Mouse (Mus musculus) ovary, postnatal 10 days (tissue): ENCODE measurements around the gene Med23.

Experiments used
- DNase-seq: peaks from one replicate; pipeline ENCODE4 v3.0.0; 2022; ENCODE audit warnings: low spot score

Gene Med23

DNA sequence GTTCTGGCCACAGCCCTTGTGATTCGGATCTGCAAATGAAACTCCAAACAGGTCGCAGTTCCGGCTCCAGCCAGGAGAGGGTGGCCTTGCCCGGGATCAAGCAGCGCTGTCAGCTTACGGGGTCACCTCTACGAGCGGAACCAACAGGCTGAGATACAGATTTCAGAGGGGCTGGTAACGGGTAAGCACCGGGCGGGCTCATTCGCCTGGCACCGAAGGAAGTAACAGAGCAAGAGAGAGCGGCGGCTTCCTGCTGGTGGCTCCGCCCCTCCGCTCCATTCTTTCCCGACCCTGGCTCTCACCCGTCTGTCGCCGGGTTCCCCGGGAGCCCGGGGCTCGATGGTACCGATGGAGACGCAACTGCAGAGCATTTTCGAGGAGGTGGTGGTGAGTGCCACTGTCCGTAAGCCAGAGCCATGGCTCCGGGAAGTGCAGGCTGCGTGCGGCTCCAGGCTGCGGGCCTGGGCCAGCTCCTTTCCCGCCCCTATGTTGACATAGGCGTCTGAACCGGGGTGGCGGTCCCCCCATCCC lies at the start of gene Med23:
Gene Med23, plus strand, starts transcription at position 227 of the 531 bp plus-strand sequence.
- peak; percentile 98 for DNase-seq

DNA sequence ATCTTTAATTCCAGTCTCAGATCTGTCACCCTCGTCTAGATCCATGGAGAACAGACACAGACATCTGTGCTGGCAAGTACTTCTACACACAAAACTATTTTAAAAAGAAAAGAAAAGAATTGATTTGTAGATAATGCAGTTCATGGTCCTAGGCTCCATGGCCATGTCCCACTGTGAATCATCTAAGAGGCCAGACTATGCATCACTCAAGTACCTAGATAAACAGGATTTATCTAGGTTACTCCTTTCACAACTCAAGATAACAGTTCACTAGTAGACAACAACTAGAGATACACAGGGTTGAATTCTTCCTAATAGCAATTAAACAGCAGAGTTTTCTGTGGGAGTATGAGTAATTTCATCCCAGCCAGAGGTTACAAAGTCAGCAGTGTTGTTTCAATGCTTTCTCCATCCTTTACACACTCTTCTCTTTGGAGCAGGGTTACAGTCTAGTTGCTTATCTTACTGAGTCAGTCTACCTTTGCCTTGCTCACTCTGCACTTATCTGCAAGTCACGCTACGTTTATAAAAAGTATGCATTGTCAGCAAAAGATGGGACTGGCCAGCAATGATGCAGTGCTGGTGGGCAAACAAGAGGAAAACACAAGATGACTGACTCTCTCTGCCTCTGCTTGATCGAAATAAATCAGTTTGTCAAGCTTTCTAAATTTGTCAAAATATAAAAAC lies 47.7 kb upstream of the Med23 start:
- DNase-seq, result no peak

DNA sequence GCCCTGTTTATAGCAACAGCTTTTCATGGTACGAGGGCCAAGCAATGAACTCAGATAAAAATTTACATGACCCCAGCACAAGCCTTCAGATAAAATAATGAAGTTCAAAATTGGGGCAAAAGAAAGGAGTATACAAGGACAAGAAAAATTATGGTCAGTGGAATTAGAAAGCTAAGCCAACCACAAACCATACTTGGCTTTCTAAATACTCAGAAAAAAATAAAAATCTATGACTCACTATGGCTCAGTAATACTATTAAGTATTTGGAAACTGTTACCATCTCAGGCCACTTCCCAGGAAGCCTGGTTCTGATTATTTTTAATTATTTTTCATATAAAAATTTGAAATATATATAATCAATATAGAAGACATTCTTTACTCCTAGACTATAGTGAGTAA lies 46.9 kb upstream of the Med23 start:
- DNase-seq, result no peak

- no peak for DNase-seq
Measured at GRCm38 (mm10) chr10:24823265-24823664, 46.5 kb upstream of the Med23 start.

DNA sequence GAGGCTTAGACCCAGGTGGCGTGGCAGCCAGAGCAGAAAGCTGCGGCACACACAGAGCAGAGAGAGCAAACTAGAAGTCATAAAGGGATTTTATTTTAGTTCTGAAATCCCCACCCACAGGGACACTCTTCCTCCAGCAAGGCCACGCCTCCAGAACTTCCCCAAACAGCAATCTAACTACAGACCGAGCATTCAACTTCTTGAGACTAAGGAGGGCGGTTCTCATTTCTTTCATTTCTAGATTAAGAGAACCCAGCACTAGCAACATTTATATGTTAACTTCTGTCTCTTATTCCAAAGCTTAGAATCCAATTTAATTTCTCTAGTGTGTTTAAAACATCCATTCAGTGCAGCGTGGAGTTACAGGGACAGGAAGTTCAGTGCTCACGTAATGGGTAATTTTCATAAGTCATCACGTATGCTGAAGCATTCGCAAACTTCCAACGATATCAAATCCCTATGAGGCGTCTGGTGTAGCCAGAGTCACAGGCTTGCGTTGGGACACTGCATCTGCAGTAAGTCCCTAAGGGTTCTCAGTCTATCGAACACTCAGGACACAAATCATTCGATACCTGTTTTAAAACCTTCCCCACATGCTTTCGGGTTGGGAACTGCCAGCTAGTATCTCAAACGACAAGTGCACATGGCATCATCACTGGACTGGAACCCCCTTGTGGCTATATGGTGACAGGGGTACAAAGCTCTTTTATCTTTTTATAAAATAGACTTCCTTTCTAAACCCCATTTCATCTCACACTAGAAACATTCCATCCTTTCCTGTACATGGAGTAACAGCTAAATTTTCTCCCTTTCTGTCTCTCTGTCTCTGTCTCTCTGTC lies 45.9 kb upstream of the Med23 start:
- no peak for DNase-seq

- DNase-seq, result no peak
Measured at GRCm38 (mm10) chr10:24824621-24825020, 45.2 kb upstream of the Med23 start.

- DNase-seq, result no peak
Measured at GRCm38 (mm10) chr10:24825456-24826081, 44.2 kb upstream of the Med23 start.

GRCm38 (mm10) chr10:24826130-24826529 lies 43.7 kb upstream of the Med23 start:
- no peak for DNase-seq

- DNase-seq, result no peak
Measured at GRCm38 (mm10) chr10:24828136-24828535, 41.6 kb upstream of the Med23 start.

GRCm38 (mm10) chr10:24830448-24830847 lies 39.3 kb upstream of the Med23 start:
- DNase-seq, result no peak

DNA sequence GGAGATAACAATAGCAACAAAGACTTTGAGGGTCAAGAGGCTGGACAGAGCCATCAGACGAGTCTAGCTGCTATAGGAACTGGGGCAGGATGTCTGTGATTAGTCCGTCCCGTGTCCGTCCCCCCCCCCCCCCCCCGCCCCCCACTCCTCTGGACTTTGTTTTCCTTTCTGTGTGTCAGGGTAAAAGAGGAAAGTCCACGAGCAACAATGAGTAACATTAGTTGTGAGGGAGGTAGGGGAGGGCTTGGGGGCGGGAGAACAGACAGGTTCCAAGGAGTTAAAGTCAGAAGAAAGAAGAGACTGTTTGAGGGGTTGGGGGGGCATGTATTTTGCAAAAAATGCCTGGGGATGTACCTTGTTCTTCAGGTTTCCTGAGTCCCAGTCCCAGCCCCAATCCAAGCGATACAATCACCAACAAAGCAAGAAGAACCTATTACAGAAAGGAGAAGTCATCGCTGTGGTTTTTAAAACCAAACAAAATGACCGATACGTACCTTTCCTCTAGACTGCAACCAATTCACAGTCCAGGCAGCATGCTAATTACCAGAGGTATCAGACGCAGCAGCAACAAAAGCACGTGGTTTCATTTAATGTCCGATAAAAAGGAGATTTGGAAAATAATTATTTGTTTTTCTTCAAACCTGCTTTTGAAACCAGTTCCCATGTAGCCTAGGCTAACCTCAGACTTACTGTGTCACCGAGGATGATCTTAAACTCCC lies 38.2 kb upstream of the Med23 start:
- DNase-seq, result no peak

DNA sequence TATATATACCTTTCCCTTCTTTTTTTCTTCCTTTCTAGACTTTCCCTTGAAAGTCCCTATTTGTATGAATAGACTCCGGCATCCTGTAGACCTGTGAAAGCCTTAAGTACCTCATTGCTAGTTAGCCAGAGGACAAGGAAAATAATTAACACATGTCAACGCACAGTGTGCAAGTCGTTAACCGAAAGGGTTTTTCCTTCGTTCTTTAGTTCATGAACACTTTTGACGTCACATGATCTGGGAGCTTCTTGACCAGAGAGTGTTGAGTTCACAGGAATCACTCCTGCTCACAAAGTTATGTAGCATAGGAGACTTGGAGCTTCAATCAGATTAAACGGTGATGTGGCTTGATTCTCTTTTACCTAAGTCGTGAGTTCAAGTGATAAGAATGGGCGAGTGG lies 37.5 kb upstream of the Med23 start:
- DNase-seq, result no peak

DNA sequence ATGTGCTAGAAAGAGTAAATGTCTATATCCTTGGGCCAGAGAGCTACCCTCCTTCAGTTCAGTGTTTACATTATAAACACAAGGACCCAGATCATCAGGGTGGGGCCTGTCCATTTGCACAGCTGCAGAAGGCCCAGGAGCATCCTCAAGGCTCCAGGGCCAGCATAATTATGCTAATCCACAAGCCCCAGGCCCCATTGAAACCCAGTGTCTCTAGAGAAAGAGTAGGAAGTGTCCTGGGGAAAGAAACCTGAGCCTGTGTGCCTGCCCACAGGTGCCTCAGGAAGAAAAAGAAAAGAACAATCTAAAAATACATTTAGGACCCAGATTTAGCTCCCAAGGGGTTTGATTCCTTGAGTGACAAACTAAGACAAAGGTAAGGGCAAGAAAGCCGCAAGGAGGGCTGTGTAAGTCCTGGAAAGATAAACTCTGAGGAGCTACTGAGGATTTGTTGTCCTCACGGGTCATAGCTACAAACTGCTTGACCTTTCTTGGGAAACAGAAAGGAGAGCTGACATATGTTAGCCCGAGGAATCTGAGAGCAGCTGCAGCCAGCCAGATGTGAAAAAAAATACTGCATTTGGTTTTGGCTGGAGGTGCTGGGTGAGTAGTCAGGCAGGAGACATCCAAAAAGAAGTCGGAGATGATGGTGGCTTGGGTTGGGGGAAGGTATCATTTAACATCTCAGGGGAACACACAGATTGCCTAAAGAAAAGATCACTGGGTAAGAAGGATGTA lies 35.0 kb upstream of the Med23 start:
- no peak for DNase-seq

- DNase-seq, result no peak
Measured at GRCm38 (mm10) chr10:24835702-24836342, 34.0 kb upstream of the Med23 start.

GRCm38 (mm10) chr10:24836366-24837038 lies 33.3 kb upstream of the Med23 start:
- no peak for DNase-seq

DNA sequence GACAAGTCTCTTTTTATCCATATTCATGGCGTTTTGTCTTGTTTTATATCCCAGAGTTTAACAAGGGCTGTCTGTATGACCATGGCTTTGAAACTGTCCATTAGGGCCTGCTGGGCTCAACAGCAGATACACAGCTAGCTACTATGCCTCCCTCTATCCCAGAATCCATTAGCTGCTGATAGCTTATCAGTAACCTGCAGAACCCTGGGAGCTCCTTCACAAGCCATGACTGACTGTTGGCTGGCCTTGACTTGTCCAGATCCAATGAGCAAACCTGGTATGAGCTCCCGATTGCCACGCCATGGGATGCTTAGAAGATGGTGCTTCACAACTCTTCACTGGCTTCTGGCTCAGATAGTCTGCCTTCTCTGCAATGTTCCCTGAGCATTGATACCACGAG lies 29.0 kb upstream of the Med23 start:
- DNase-seq, result no peak

DNA sequence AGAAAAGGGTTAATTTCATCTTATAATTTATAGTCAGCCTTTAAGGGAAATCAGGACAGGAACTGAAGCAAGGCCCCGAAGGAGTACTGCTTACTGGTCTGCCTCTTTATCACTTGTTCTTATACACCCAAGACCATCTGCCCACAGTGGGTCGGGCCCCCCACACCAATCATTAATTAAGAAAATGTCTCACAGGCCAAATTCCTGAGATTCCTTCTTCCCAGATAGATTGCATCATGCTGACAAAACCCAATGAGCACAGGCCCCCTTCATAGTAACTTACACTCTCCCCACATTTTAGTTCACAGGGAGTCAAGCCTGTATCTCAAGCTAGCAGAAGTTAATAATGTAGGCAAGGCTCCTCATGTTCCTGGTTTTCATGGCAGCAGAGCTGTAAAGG lies 27.8 kb upstream of the Med23 start:
- no peak for DNase-seq

- no peak for DNase-seq
Measured at GRCm38 (mm10) chr10:24842676-24843075, 27.1 kb upstream of the Med23 start, which contains the start of gene Enpp3. Enpp3 (minus strand) TSS chr10:24842823.

- DNase-seq, result no peak
Measured at GRCm38 (mm10) chr10:24863146-24863545, 6.6 kb upstream of the Med23 start.

DNA sequence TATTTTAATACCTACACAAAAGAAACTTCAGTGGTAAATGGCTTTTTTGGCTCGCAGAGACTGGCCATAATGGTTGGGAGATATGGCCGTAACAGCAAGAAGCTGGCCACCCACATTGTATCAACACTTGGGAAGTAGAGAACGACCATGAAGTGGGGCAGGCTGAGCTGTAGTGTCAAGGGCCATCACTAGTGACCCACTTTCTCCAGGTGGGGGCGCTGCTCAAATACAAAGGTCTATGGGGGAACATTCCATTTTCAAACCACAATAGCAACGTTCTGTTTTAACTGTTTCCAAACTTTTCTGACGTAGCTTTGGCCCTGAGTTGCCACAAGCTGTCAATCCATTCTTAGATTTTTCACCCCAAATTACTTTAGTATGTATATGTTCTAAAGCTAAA lies 5.4 kb upstream of the Med23 start:
- DNase-seq, result no peak
